Mouse (Mus musculus): ENCODE results near the gene Ccdc12.

- TF ChIP-seq MAX (IDR thresholded peaks at IDR 0.05; ENCODE audit: low read depth) (no peak), POLR2A (IDR thresholded peaks at IDR 0.05; ENCODE audit: insufficient read length, low read depth) (no peak), MYOD1 (IDR thresholded peaks at IDR 0.05; ENCODE audit: control insufficient read depth in 1 of 3, insufficient read length in 2 of 3, low read depth in 2 of 3) (no peak), USF1 (IDR thresholded peaks at IDR 0.05; ENCODE audit: low read depth) (no peak), POLR2AphosphoS2 (IDR thresholded peaks at IDR 0.05; ENCODE audit: insufficient read length, low read depth) (no peak), E2F4 (IDR thresholded peaks at IDR 0.05; ENCODE audit: insufficient read depth) (no peak), CEBPB (IDR thresholded peaks at IDR 0.05; ENCODE audit: insufficient read depth, poor library complexity, severe bottlenecking) (no peak), TCF12 (IDR thresholded peaks at IDR 0.05; ENCODE audit: insufficient read depth, poor library complexity, severe bottlenecking) (no peak), SRF (IDR thresholded peaks at IDR 0.05; ENCODE audit: control insufficient read depth, insufficient read length, low read depth) (no peak)
Measured at GRCm38 (mm10) chr9:110733102-110733501, 76.8 kb downstream of the Ccdc12 start.

Data from myocyte (in vitro differentiated cells).